In genomic region chr9:110857781-110858472, GRCm38 (mm10) we compare ENCODE assay signal across 8 mouse cellular contexts. TPM values are rescaled to one million over a fixed set of nuclear protein-coding genes. Genes with fewer than 3 reads are reported as not detected.
DNase-seq lines count a peak whose midpoint lies in the region; ATAC-seq lines count a peak whose summit lies in the region.

Prss50 (plus strand) TSS chr9:110857967.

- DNase-seq in spleen, postnatal 10 days (ENCODE audit: low spot score in 2 of 2), result peak; percentile 24 to 62
- no peak for DNase-seq in spleen, adult 12 weeks (ENCODE audit: low spot score)
- peak; percentile 68 for DNase-seq in liver
- DNase-seq in retina, postnatal 1 day, result peak; percentile 60
- no peak for DNase-seq in right cerebral cortex, adult 18-20 months
- DNase-seq in cerebellum, adult 8-10 months, result no peak
- no peak for DNase-seq in left cerebral cortex, postnatal 4 days

- no peak for ATAC-seq in forebrain, embryonic 12.5 days (ENCODE audit: low FRiP score)

- peaks cover 7% of the 10 kb centered on the region for H3K4me1 ChIP-seq in forebrain, embryonic 12.5 days

- peak within 1 kb of the TSS; percentile 35 for H3K4me3 ChIP-seq in forebrain, embryonic 12.5 days (replicated peaks)

- 11% methylated on average over 41 of the region's 50 CpGs for WGBS in forebrain, embryonic 12.5 days

- H3K9ac ChIP-seq in forebrain, embryonic 12.5 days, result peak within 1 kb of the TSS; percentile 27; the same call in 1 of the 2 replicates

- peak within 1 kb of the TSS; percentile 59 for H3K4me2 ChIP-seq in forebrain, embryonic 12.5 days

- intact Hi-C loops in left cerebral cortex, postnatal 4 days (cut with DNase I), result no loop called here

- H3K27me3 ChIP-seq in forebrain, embryonic 12.5 days, result peaks cover 32% of the 10 kb centered on the region

- no peaks in the 10 kb centered on the region for H3K9me3 ChIP-seq in forebrain, embryonic 12.5 days

- no peaks in the 10 kb centered on the region for H3K36me3 ChIP-seq in forebrain, embryonic 12.5 days (replicated peaks)

- no peak within 1 kb of the TSS for H3K27ac ChIP-seq in forebrain, embryonic 12.5 days

RNA-seq across cellular contexts. Expression of gene Prss50, which starts in this region (rescaled TPM):
- polyA plus RNA-seq in forebrain, embryonic 12.5 days (2016; fragmentation: Nextera tagmentation; extraction: Ambion mirVana), result 0.17 TPM in 1 of 2 replicates, not detected in the other
- not detected for total RNA-seq in left cerebral cortex, postnatal 4 days (2021)

Comparison
In these comparisons a context has a peak if more than half of its experiments do, and no peak if none do; other contexts are left out.
1. DNase-seq: peak in spleen, postnatal 10 days (2 of 2), liver (single experiment) and retina, postnatal 1 day (single experiment); none in spleen, adult 12 weeks (single experiment), right cerebral cortex, adult 18-20 months (single experiment), cerebellum, adult 8-10 months (single experiment) and left cerebral cortex, postnatal 4 days (single experiment).